Mouse (Mus musculus): Measurements from ENCODE around the gene Tex21.

DNA sequence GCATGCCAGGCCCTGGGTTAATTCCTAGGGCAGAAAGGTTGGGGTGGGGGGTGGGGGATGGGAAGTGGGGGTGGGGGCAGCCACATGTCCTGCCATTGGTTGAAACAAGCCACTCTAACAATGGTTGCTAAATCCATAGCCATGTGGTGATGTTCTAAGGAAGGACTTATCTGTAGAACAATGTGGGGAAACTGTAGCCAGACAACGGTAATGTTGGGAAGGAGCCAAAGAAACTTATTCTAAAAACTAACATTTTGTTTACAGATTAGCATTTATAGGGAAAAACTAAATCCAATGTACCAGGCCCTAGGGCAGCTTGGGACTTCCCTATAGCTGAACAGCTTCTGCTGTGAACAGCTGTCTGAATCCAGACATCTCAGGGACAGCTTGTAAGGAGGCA, 6.5 kb upstream of the Tex21 start:
- TF ChIP-seq CTCF (IDR thresholded peaks at IDR 0.05; ENCODE audit: control insufficient read depth, insufficient read depth, insufficient read length) (no peak), MYOG (IDR thresholded peaks at IDR 0.05; ENCODE audit: control insufficient read depth, extremely low read depth, insufficient read length) (no peak), MYOD1 (IDR thresholded peaks at IDR 0.05; ENCODE audit: control insufficient read depth, insufficient read length, low read depth) (no peak)

All from C2C12 (cell line).